Mouse (Mus musculus) embryonic fibroblast, embryonic 13.5 days (primary cell): ENCODE results near the gene Zfp120. TPM values are rescaled to one million over a fixed set of nuclear protein-coding genes. Genes with fewer than 3 reads are reported as not detected.
A peak's percentile ranks its signal among the peaks of the same experiment; 100 is the strongest.
"Not testable (repeated sequence)": the region's sequence is repeated elsewhere in the genome, so short reads cannot be mapped to it uniquely, and the experiment has no call there.

Source experiments
- H3K27ac ChIP-seq: 2 replicates; pipeline ENCODE4 v1.5.1; 2012; ENCODE audit warnings: low read length, control low read depth, inconsistent platforms; ENCODE audit not compliant: insufficient read depth
- H3K4me1 ChIP-seq: 2 replicates; pipeline ENCODE4 v1.6.1; 2011; ENCODE audit warnings: low read length; ENCODE audit not compliant: control insufficient read depth, insufficient read depth
- H3K4me3 ChIP-seq: 2 replicates; pipeline ENCODE4 v1.5.1; 2011; ENCODE audit warnings: mild to moderate bottlenecking, control low read depth, low read length; ENCODE audit not compliant: insufficient read depth
- CTCF ChIP-seq: IDR thresholded peaks from 2 replicates; pipeline ENCODE4 v1.5.1; 2011; ENCODE audit warnings: mild to moderate bottlenecking, control low read depth, low read length, moderate library complexity, borderline replicate concordance; ENCODE audit not compliant: insufficient read depth
- POLR2A ChIP-seq: IDR thresholded peaks from 2 replicates; pipeline ENCODE4 v1.6.1; 2011; ENCODE audit warnings: low read depth, mild to moderate bottlenecking, control low read depth, low read length, moderate library complexity
- polyA plus RNA-seq: library from polyadenylated mRNA; stranded (reverse); fragments of >200 nt; gene quantifications from 2 replicates; pipeline ENCODE4 v1.2.4, GENCODE M21; 2011; ENCODE audit warnings: low read depth; ENCODE audit not compliant: missing spikeins, insufficient read length

Gene Zfp120
- 8.5 and 9.3 TPM in 2 replicates for polyA plus RNA-seq

- H3K4me3 ChIP-seq: peak within 1 kb of the TSS; percentile 72
- TF ChIP-seq CTCF (no peak), POLR2A (peak; percentile 51; the same call in 1 of the 2 replicates)
- H3K4me1 ChIP-seq: no peaks in the 10 kb centered on the region
- H3K27ac ChIP-seq: no peak within 1 kb of the TSS
Measured at GRCm38 (mm10) chr2:150136435-150136897, at the start of gene Zfp120. Gene Zfp120 (minus strand): TSS chr2:150136708.

- not testable (repeated sequence) for H3K4me3 ChIP-seq, H3K4me1 ChIP-seq
Measured at GRCm38 (mm10) chr2:150181570-150181999, 45.1 kb upstream of the Zfp120 start, which contains the start of gene Gm14139. Gene Gm14139 (plus strand): TSS chr2:150181755.

GRCm38 (mm10) chr2:150181046-150181445 lies 44.5 kb upstream of the Zfp120 start:
- not testable (repeated sequence) for H3K27ac ChIP-seq, H3K4me1 ChIP-seq

More at GRCm38 (mm10) chr2:150181570-150181999, 45.1 kb upstream of the Zfp120 start, which contains the start of gene Gm14139:
- not testable (repeated sequence) for H3K27ac ChIP-seq

DNA sequence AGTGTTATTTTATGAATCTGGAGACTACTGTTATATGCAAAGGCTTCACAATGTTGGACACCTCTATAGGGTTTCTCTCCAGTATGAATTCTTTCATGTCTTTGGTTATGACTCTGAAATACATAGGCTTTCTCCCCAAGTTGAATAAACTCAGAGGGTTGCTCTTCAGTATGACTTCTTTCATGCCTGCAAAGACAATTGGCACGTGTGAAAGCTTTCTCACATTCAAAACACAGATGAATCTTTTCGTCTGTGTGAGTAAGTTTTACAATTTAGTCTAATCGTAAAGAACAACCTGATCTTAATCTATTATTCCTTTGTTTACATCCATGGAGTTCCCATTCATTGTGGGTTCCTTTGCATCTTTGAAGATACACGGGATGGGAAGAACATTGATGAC lies 43.1 kb upstream of the Zfp120 start, which contains the start of gene Gm10770:
TSS of gene Gm10770 (minus strand) at position 101 of the 400 bp plus-strand sequence.
- H3K4me1 ChIP-seq, H3K4me3 ChIP-seq: not testable (repeated sequence)

More at GRCm38 (mm10) chr2:150181046-150181445, 44.5 kb upstream of the Zfp120 start:
- not testable (repeated sequence) for H3K4me3 ChIP-seq

DNA sequence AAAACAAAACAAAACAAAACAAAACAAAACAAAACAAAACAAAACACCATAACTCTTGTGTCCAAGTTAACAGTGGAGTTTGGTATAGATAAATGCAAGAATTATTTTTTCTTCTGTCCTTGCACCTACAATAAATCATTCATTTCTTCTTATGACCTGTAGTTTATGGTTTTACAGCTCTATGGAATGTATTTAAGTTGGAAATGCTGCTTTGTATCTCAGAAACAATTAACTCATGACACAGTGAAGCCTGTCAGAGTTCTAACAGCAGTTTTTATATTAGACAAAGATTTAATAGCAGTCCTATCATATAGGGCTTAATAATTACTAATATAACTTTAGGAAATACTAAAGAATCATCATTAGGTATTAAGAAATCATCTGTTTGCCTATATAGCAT lies 37.3 kb upstream of the Zfp120 start:
- TF ChIP-seq POLR2A: no peak
- TF ChIP-seq CTCF: no peak
- no peaks in the 10 kb centered on the region for H3K4me1 ChIP-seq
- no peak overlapping the region for H3K27ac ChIP-seq
- no peak overlapping the region for H3K4me3 ChIP-seq

More for the DNA sequence above, 43.1 kb upstream of the Zfp120 start, which contains the start of gene Gm10770:
- not testable (repeated sequence) for H3K27ac ChIP-seq

DNA sequence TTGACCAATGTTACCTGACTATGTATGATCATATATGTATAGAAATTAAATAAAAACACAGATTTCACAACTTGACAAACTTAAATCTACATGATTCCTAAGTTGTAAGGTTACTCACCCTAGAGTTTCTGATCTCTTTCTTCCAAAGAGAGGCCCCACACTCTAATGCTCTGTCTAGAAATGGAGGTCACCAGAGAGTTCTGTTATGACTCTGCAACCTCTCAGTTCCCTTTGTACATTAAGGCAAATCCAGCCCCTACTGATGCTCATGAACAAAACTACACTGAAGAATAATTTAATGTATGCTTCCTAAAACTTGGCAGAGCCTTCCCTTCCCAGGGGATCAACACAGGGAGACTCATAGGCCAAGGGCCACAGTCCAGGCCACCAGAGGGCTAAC lies 30.2 kb upstream of the Zfp120 start:
- TF ChIP-seq CTCF (no peak), POLR2A (no peak)
- Histone ChIP-seq H3K4me3 (no peak overlapping the region), H3K27ac (no peak overlapping the region), H3K4me1 (no peaks in the 10 kb centered on the region)

DNA sequence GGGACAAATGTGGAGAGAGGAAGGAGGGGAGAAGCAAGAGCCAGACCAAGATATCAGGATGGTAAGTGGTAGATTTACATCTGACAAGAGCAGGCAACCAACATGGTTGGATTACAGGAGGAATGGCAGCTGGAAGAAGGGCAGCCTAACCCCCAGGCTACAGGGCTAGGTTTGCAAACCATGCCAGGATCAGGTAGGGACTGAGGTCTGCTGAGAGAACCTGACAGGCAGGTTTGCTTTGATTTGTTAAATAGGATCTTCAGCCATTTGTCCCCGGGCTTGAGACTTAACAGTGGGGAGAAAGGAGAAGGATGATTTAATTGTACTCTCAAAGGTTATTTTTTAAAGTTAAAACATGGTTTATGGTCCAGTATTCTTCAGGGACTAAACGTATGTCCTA lies 3.7 kb downstream of the Zfp120 start:
- no peaks in the 10 kb centered on the region for H3K4me1 ChIP-seq
- TF ChIP-seq POLR2A (no peak), CTCF (no peak)
- H3K27ac ChIP-seq: no peak overlapping the region
- H3K4me3 ChIP-seq: no peak overlapping the region

DNA sequence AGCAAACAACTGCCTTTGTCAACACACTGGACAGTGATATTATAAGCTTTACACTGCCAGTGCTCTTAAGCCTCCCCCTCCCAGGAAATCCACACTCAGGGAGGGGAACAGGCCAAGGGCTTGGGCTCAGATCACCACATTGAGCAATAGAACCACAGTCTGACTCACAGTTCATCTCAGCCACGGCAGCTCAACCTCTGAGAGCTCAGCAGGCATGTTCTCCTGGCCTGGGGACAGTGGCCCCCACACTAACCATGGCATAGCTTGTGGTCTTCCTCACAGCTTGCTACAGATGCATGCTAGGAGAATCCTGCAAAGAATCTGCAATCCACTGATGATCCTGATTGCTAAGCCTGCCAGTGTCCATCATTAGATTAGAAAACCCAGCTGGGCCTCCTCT lies 4.5 kb downstream of the Zfp120 start:
- H3K27ac ChIP-seq, H3K4me3 ChIP-seq, H3K4me1 ChIP-seq: not testable (repeated sequence)

- TF ChIP-seq POLR2A (no peak), CTCF (no peak)
- no peaks in the 10 kb centered on the region for H3K4me1 ChIP-seq
Measured at GRCm38 (mm10) chr2:150111247-150111912, 25.1 kb downstream of the Zfp120 start.

DNA sequence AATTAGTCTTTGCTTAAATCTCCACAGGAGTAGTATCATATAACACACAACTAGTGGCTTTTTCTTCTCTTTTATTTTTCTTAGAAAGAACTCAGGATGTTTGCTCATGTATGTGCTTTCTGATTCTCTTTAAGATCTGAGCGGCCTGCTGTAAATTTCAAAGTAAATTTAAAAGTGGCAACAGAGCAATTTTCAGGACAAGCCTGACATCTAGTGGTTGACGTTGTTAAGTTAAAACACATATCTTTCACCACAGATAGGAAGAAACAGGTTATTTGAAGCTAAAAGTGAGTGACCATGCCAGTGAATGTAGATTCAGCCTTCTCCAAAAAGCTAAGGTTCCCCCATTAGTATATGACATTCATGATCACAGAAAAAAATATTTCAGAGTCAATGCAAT lies 36.9 kb downstream of the Zfp120 start:
- H3K4me1 ChIP-seq, H3K4me3 ChIP-seq, H3K27ac ChIP-seq: not testable (repeated sequence)

More at GRCm38 (mm10) chr2:150111247-150111912, 25.1 kb downstream of the Zfp120 start:
- no peak overlapping the region for H3K4me3 ChIP-seq
- no peak overlapping the region for H3K27ac ChIP-seq

Other genes with a start within 250 kb of the Zfp120 start
- not detected in 2 replicates for gene Gm10770, start 43.0 kb upstream of the Zfp120 start, polyA plus RNA-seq
- gene Gm14139, start 45.0 kb upstream of the Zfp120 start, polyA plus RNA-seq: 0.38 TPM in 1 of 2 replicates, not detected in the other
- 5.9 and 9.6 TPM in 2 replicates for gene Zfp937, start 81.4 kb upstream of the Zfp120 start, polyA plus RNA-seq
- 2.3 and 4.3 TPM in 2 replicates for gene Gm21994, start 118.9 kb upstream of the Zfp120 start, polyA plus RNA-seq
- 0.30 TPM in 1 of 2 replicates, not detected in the other for gene Gm14124, start 120.8 kb upstream of the Zfp120 start, polyA plus RNA-seq
- 2.8 TPM in 1 of 2 replicates, not detected in the other for gene Gm10130, start 187.0 kb upstream of the Zfp120 start, polyA plus RNA-seq
- gene 3300002I08Rik, start 226.1 kb upstream of the Zfp120 start, polyA plus RNA-seq: 4.9 and 5.9 TPM in 2 replicates